ENCODE assay signal across 22 mouse cellular contexts in the genomic region with DNA sequence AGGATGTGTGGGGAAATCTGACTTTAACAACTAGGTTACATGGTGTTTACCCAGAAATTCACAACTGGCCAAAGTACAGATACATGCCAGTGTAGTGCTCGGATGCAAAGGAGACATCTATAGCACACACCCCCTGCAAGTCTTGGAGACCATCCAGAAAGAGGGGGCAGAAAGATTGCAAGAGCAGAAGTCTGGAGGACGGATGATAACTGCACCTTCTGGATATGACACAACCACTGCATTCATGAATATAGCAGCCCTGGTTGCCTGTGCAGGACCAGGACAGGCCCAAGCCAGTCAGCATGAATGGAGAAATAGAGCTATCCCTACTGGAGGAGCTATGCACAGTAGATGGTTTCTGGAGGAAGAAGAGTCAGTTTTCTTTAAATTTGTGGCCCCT.
DNase-seq lines count a peak whose midpoint lies in the region; TF ChIP-seq lines count a peak whose summit lies in the region.
"Had no signal": no experiment of that assay in that cellular context is flagged by ENCODE, and none has a peak within 500 bp of the region (broad histone marks: within the 10 kb centered on the region; RNA-seq: fewer than 3 reads in every experiment).

No protein-coding gene starts in this region.

- no peaks in the 10 kb centered on the region for H3K9me3 ChIP-seq in MEL (replicated peaks; ENCODE audit: insufficient read depth, low read length)
- no peaks in the 10 kb centered on the region for H3K9me3 ChIP-seq in midbrain, embryonic 10.5 days (replicated peaks)
- H3K9me3 ChIP-seq: embryonic facial prominence, embryonic 13.5 days; embryonic facial prominence, embryonic 15.5 days; forebrain, embryonic 10.5 days; forebrain, embryonic 12.5 days had no signal

- H3K27me3 ChIP-seq in MEL (ENCODE audit: control insufficient read depth in 1 of 2, insufficient read depth in 2 of 2, low read length in 2 of 2): no peaks in the 10 kb centered on the region
- no peaks in the 10 kb centered on the region for H3K27me3 ChIP-seq in midbrain, embryonic 10.5 days (ENCODE audit: low read depth, poor library complexity, severe bottlenecking)
- H3K27me3 ChIP-seq: embryonic facial prominence, embryonic 13.5 days; embryonic facial prominence, embryonic 15.5 days; forebrain, embryonic 12.5 days; Patski had no signal

- H3K79me2 ChIP-seq in MEL (ENCODE audit: control insufficient read depth, insufficient read depth, low read length, poor library complexity): no peaks in the 10 kb centered on the region

- H3K4me3 ChIP-seq in MEL (ENCODE audit: control insufficient read depth in 1 of 2, insufficient read depth in 1 of 2, low read depth in 2 of 2, low read length in 2 of 2): no peak overlapping the region
- no peak overlapping the region for H3K4me3 ChIP-seq in midbrain, embryonic 10.5 days
- H3K4me3 ChIP-seq: embryonic facial prominence, embryonic 13.5 days; embryonic facial prominence, embryonic 15.5 days; erythroblast, embryonic 14.5 days; forebrain, embryonic 10.5 days; forebrain, embryonic 12.5 days had no signal

- TF ChIP-seq RAD21 in MEL (IDR thresholded peaks at IDR 0.05; ENCODE audit: low read depth, low read length): no peak

- no peak overlapping the region for H3K27ac ChIP-seq in MEL (ENCODE audit: control insufficient read depth, low read depth, low read length)
- no peak overlapping the region for H3K27ac ChIP-seq in midbrain, embryonic 10.5 days (replicated peaks)
- H3K27ac ChIP-seq: embryonic facial prominence, embryonic 13.5 days; embryonic facial prominence, embryonic 15.5 days; forebrain, embryonic 10.5 days; forebrain, embryonic 12.5 days had no signal

- TF ChIP-seq POLR2A in MEL (IDR thresholded peaks at IDR 0.05; ENCODE audit: control insufficient read depth in 1 of 2, insufficient read depth in 1 of 2, low read depth in 1 of 2, low read length in 2 of 2, poor library complexity in 1 of 2): no peak

- no peak for TF ChIP-seq CTCF in MEL (IDR thresholded peaks at IDR 0.05 in 2 of 3, conservative IDR thresholded peaks at IDR 0.05 in 1 of 3; ENCODE audit: control insufficient read depth in 1 of 3, insufficient read depth in 1 of 3, low read depth in 2 of 3, low read length in 3 of 3, poor library complexity in 1 of 3, severe bottlenecking in 1 of 3)

- TF ChIP-seq EP300 in MEL (IDR thresholded peaks at IDR 0.05; ENCODE audit: low read depth in 1 of 2, low read length in 2 of 2): no peak

- H3K4me1 ChIP-seq in MEL (ENCODE audit: control insufficient read depth in 1 of 2, insufficient read depth in 2 of 2, low read length in 2 of 2): no peaks in the 10 kb centered on the region
- peaks cover 40% of the 10 kb centered on the region for H3K4me1 ChIP-seq in midbrain, embryonic 10.5 days

- no peaks in the 10 kb centered on the region for H3K36me3 ChIP-seq in MEL (ENCODE audit: control insufficient read depth in 1 of 2, insufficient read depth in 2 of 2, low read length in 2 of 2)
- no peaks in the 10 kb centered on the region for H3K36me3 ChIP-seq in midbrain, embryonic 10.5 days
- H3K36me3 ChIP-seq: embryonic facial prominence, embryonic 13.5 days; embryonic facial prominence, embryonic 15.5 days; forebrain, embryonic 10.5 days; forebrain, embryonic 12.5 days had no signal

- peak; percentile 13 to 23 for DNase-seq in frontal cortex, postnatal 36 days (ENCODE audit: low spot score in 2 of 2)
- DNase-seq in frontal cortex, postnatal 10 days (ENCODE audit: low spot score in 2 of 2): no peak
- DNase-seq in MEL (ENCODE audit: low read depth, low spot score): peak; percentile 5
- DNase-seq in brain, adult 2 months (ENCODE audit: low read depth, low spot score): peak; percentile 53
- DNase-seq in midbrain, embryonic 10.5 days (ENCODE audit: low spot score): no peak
- DNase-seq in kidney, adult 11 months: no peak
- DNase-seq: adrenal gland, adult 8-10 months; adrenal gland, postnatal 14 days; adrenal gland, postnatal 36 days; cerebellum, adult 11 months; cerebellum, adult 18-20 months; cerebellum, adult 8-10 months; cerebellum, adult 9-11 months; cerebellum, postnatal 14 days; cerebellum, postnatal 36 days; embryo, embryonic 11 days had no signal

- H3K9ac ChIP-seq in MEL (ENCODE audit: control insufficient read depth, low read depth, low read length, poor library complexity, severe bottlenecking): no peak overlapping the region
- H3K9ac ChIP-seq: embryonic facial prominence, embryonic 13.5 days; embryonic facial prominence, embryonic 15.5 days; forebrain, embryonic 12.5 days had no signal

- WGBS in midbrain, embryonic 10.5 days: 84% methylated on average over 2 of the region's 2 CpGs

TF ChIP-seq in MEL, 35 proteins besides CTCF, POLR2A, EP300 and RAD21:
- TF ChIP-seq CHD2 (IDR thresholded peaks at IDR 0.05; ENCODE audit: low read length): no peak
- no peak for TF ChIP-seq UBTF (IDR thresholded peaks at IDR 0.05; ENCODE audit: borderline replicate concordance, insufficient read depth, low read depth, low read length)
- no peak for TF ChIP-seq MAZ (IDR thresholded peaks at IDR 0.05; ENCODE audit: low read depth, low read length)
- TF ChIP-seq USF1 (IDR thresholded peaks at IDR 0.05; ENCODE audit: low read depth, low read length): no peak
- TF ChIP-seq POLR2AphosphoS5 (IDR thresholded peaks at IDR 0.05; ENCODE audit: borderline replicate concordance, low read depth, low read length): no peak
- no peak for TF ChIP-seq RCOR1 (IDR thresholded peaks at IDR 0.05; ENCODE audit: low read depth, low read length)
- no peak for TF ChIP-seq TBP (IDR thresholded peaks at IDR 0.05; ENCODE audit: low read depth, low read length)
- no peak for TF ChIP-seq BHLHE40 (IDR thresholded peaks at IDR 0.05; ENCODE audit: borderline replicate concordance, low read depth, low read length)
- no peak for TF ChIP-seq NRF1 (IDR thresholded peaks at IDR 0.05; ENCODE audit: insufficient read depth, low read depth, low read length, poor library complexity, severe bottlenecking)
- no peak for TF ChIP-seq E2F4 (IDR thresholded peaks at IDR 0.05; ENCODE audit: borderline replicate concordance, low read depth, low read length)
- no peak for TF ChIP-seq SIN3A (IDR thresholded peaks at IDR 0.05; ENCODE audit: low read length)
- TF ChIP-seq TCF12 (IDR thresholded peaks at IDR 0.05; ENCODE audit: low read depth, low read length): no peak
- TF ChIP-seq GATA1 (IDR thresholded peaks at IDR 0.05; ENCODE audit: low read depth, low read length): no peak
TF ChIP-seq in MEL: peak in this region for 0.

Comparison
In these comparisons a context has a peak if more than half of its experiments do, and no peak if none do; other contexts are left out.
1. DNase-seq: peak in frontal cortex, postnatal 36 days (2 of 2), MEL (single experiment) and brain, adult 2 months (single experiment); none in frontal cortex, postnatal 10 days (0 of 2), midbrain, embryonic 10.5 days (single experiment) and kidney, adult 11 months (single experiment).